Mouse (Mus musculus) lung, embryonic 16.5 days (tissue): ENCODE data around the gene Chrm2. TPM values are rescaled to one million over a fixed set of nuclear protein-coding genes. Genes with fewer than 3 reads are reported as not detected.

Experiments used
- ATAC-seq: fragments of 200-750 bp; cut with Nextera tagmentation; 2 replicates; pipeline ENCODE4 v1.8.0; 2017; ENCODE audit warnings: low read depth, mild to moderate bottlenecking, moderate library complexity
- H3K27ac ChIP-seq: fragments of 300-500 bp; sonication (generic); 2 replicates; pipeline ENCODE4 v1.5.1; 2014; ENCODE audit warnings: mild to moderate bottlenecking, control low read depth, low read length
- H3K27me3 ChIP-seq: fragments of 300-500 bp; sonication (generic); 2 replicates; pipeline ENCODE4 v1.6.1; 2014; ENCODE audit warnings: low read depth, low read length, mixed read lengths; ENCODE audit not compliant: control insufficient read depth, insufficient read depth
- H3K36me3 ChIP-seq: fragments of 300-500 bp; sonication (generic); 2 replicates; pipeline ENCODE4 v1.6.1; 2014; ENCODE audit warnings: low read length; ENCODE audit not compliant: control insufficient read depth, insufficient read depth
- H3K4me1 ChIP-seq: fragments of 300-500 bp; sonication (generic); replicated peaks from 2 replicates; pipeline ENCODE4 v1.6.1; 2014; ENCODE audit warnings: low read length, mixed read lengths; ENCODE audit not compliant: control insufficient read depth, insufficient read depth
- H3K4me2 ChIP-seq: fragments of 300-500 bp; sonication (generic); 2 replicates; pipeline ENCODE4 v1.6.1; 2014; ENCODE audit warnings: low read depth, low read length, control low read depth
- H3K4me3 ChIP-seq: fragments of 300-500 bp; sonication (generic); 2 replicates; pipeline ENCODE4 v1.5.1; 2014; ENCODE audit warnings: mild to moderate bottlenecking, low read length, control low read depth
- H3K9ac ChIP-seq: fragments of 300-500 bp; sonication (generic); 2 replicates; pipeline ENCODE4 v1.6.1; 2014; ENCODE audit warnings: low read length, control low read depth
- H3K9me3 ChIP-seq: fragments of 300-500 bp; sonication (generic); 2 replicates; pipeline ENCODE4 v1.6.1; 2016; ENCODE audit warnings: low read length; ENCODE audit not compliant: control insufficient read depth
- WGBS: fragments of 180-500 bp; shearing (Covaris S2); extraction: QIAGEN DNeasy Blood & Tissue Kit; methylation state at CpG from one replicate; pipeline ENCODE4 v1.1.7; 2014; 5-methylcytosine and 5-hydroxymethylcytosine counted together
- polyA plus RNA-seq: library from polyadenylated mRNA; unstranded; fragments of >200 nt; fragmentation: Nextera tagmentation; extraction: Ambion mirVana; gene quantifications from 2 replicates; pipeline ENCODE4 v1.2.1, GENCODE M21; 2015

The Chrm2 gene
- 3.9 and 4.3 TPM in 2 replicates for polyA plus RNA-seq

DNA sequence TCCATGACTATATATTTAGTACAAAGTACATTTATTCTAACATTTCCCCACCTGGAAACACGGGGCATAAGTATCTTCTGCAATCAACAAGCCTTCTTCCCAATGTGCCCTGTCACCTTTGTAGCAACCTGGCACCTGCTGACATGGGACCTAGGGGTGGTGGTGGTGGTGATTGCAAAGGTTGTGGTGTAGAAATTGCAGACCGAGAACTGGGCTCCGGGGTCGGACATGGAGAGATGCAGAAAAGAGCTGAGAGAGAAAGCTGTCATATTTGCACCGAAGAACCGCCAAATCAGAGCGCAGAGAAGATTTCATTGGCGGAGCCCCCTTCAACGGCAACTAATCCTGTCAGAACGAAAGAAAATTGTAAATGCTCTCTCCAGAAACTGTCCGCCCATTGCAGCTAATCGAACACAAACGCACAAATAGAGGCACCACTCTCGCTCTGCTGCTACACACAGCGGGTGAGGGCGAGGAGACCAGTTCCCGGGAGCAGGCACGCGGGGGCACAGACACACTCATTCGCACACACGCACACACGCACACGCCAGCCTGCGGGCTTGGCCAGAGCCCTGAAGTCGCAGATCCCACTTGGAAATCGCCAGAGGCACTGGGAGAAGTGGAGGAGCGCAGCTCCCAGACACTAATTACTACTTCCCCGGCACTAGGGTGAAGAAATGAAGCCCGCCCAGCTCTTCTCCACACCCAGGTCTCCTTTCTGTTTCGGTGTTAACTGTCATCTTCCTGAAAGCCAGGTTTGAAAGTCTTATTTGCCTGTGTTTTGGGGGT lies at the start of gene Chrm2:
Chrm2 (plus strand) TSS at position 473 of the 789 bp plus-strand sequence.
- peak within 1 kb of the TSS; percentile 60 for H3K9ac ChIP-seq
- peak; percentile 41; the same call in 1 of the 2 replicates for ATAC-seq
- peaks cover 27% of the 10 kb centered on the region for H3K27me3 ChIP-seq
- H3K36me3 ChIP-seq, result no peaks in the 10 kb centered on the region
- H3K9me3 ChIP-seq, result no peaks in the 10 kb centered on the region
- no peak within 1 kb of the TSS for H3K27ac ChIP-seq
- 2% methylated on average over 30 of the region's 30 CpGs for WGBS
- H3K4me1 ChIP-seq, result peaks cover 2% of the 10 kb centered on the region; the same call in 1 of the 2 replicates
- peak within 1 kb of the TSS; percentile 92 for H3K4me2 ChIP-seq
- peak within 1 kb of the TSS; percentile 59 for H3K4me3 ChIP-seq

DNA sequence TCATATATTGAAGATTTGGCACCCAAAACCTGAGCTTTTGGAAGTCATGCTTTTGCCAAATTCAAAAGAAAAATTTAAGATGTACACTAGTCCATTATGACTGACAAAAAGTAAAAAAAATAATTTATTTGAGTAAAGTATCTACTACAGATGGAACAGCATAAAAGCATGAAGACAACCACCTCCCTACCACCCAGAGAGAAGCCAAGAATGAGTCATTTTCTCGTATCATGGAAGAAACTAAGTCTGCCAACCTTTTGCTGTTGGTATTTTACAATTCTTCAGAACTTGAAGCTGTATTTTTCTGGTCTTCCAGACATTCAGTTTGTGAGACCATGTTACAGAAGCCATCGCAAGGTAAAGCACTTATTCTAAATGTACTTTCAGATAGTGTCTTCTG lies 13.9 kb upstream of the Chrm2 start:
- Histone ChIP-seq H3K9me3 (no peaks in the 10 kb centered on the region), H3K9ac (no peak overlapping the region), H3K4me1 (no peaks in the 10 kb centered on the region), H3K27me3 (no peaks in the 10 kb centered on the region), H3K4me2 (no peak overlapping the region), H3K27ac (no peak overlapping the region), H3K36me3 (no peaks in the 10 kb centered on the region), H3K4me3 (no peak overlapping the region)
- ATAC-seq, result no peak
- 67% methylated on average over 2 of the region's 2 CpGs for WGBS

DNA sequence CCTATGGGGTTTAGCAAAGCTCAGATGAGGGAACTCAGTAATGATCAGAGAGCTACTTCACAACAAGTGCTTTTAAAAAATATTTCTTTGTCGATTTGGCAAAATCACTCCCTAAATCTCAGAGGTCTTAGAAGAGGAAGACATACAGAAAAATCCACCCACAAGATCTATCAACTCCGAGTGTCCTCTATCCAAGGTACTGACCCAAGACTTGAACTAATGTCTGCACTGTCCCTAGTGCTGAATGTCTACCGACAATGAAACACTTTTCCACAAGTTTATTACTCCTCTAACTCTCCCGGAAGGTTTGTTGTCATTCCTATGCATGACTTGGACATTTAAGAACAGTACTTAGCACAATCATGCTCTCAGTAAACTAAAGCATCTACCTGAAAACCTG lies 9.9 kb upstream of the Chrm2 start:
- H3K27ac ChIP-seq, result no peak overlapping the region
- H3K9ac ChIP-seq, result no peak overlapping the region
- H3K9me3 ChIP-seq, result no peaks in the 10 kb centered on the region
- no peak overlapping the region for H3K4me3 ChIP-seq
- no peaks in the 10 kb centered on the region for H3K27me3 ChIP-seq
- no peak overlapping the region for H3K4me2 ChIP-seq
- H3K36me3 ChIP-seq, result no peaks in the 10 kb centered on the region
- H3K4me1 ChIP-seq, result no peaks in the 10 kb centered on the region
- ATAC-seq, result no peak
- WGBS, result 52% methylated on average over 4 of the region's 4 CpGs

DNA sequence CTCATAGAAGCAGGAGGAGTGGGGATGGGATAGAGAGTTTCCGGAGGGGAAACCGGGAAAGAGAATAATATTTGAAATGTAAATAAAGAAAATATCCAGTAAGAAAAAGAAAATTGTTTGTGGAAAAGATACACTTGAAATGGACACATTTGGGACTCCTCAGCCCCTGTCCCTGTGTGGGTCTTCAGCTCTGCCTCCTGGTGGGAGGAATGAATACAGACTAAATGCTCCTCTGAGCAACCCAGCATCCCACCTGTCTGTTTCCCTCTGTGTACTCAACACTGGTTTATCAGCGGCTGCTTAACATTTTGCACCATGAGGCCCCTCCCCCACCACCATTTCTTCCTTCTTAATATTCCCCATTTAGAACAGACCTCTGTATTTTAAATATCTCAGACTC lies 3.8 kb upstream of the Chrm2 start:
- Histone ChIP-seq H3K27ac (no peak overlapping the region), H3K4me3 (no peak overlapping the region), H3K9ac (no peak overlapping the region), H3K4me1 (peaks cover 1% of the 10 kb centered on the region; the same call in 1 of the 2 replicates), H3K4me2 (no peak overlapping the region), H3K36me3 (no peaks in the 10 kb centered on the region), H3K9me3 (no peaks in the 10 kb centered on the region), H3K27me3 (peaks cover 14% of the 10 kb centered on the region)
- WGBS, result 42% methylated on average over 3 of the region's 3 CpGs
- ATAC-seq, result no peak

DNA sequence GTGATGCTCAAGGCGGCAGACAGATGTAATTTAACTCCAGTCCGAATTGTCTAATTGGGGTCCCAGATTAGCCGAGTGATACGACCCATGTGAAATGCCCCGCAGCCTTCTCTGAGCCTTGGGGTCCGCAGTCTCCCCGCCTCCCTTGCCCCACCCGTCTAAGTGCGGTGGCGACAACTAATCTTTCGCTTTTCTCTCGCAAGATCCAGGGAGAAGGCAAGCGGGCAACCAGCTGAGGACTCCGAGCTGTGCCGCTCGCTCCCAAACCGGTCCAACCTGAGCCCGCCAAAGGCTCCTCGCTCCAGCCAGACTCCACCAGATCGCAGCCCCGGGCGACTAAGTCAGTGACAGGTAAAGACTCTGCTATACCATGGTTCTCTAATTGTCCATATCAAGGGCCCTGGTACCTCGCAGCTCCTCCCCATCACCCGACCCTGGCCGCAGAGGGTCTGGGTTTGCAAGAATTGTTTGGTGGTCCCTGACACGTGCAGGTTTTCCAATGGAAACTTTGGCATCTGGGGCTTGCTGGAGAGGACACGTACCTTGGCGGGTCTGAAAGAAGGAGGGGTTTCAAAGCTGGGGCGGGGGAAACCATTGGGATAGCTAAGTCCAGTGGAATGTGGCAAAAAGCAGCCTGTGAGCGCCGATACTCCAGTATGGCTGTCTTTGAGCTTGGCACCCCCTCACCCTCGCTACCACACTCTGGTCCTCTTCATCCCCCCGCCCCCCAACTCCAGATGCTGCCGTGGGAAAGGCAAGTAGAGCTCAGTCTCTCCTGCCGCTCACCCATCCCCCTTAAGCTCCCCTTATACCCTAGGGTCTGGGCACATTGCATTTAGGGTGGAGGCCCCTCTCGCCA lies 746 bp downstream of the Chrm2 start:
- under 1% methylated on average over 36 of the region's 36 CpGs for WGBS
- peak overlapping the region; percentile 92 for H3K4me2 ChIP-seq
- H3K9ac ChIP-seq, result peak overlapping the region; percentile 60
- peak; percentile 71 for ATAC-seq
- H3K4me3 ChIP-seq, result peak overlapping the region; percentile 59
- no peak overlapping the region for H3K27ac ChIP-seq
- H3K9me3 ChIP-seq, result no peaks in the 10 kb centered on the region
- peaks cover 27% of the 10 kb centered on the region for H3K27me3 ChIP-seq
- H3K4me1 ChIP-seq, result peaks cover 2% of the 10 kb centered on the region; the same call in 1 of the 2 replicates
- H3K36me3 ChIP-seq, result no peaks in the 10 kb centered on the region

DNA sequence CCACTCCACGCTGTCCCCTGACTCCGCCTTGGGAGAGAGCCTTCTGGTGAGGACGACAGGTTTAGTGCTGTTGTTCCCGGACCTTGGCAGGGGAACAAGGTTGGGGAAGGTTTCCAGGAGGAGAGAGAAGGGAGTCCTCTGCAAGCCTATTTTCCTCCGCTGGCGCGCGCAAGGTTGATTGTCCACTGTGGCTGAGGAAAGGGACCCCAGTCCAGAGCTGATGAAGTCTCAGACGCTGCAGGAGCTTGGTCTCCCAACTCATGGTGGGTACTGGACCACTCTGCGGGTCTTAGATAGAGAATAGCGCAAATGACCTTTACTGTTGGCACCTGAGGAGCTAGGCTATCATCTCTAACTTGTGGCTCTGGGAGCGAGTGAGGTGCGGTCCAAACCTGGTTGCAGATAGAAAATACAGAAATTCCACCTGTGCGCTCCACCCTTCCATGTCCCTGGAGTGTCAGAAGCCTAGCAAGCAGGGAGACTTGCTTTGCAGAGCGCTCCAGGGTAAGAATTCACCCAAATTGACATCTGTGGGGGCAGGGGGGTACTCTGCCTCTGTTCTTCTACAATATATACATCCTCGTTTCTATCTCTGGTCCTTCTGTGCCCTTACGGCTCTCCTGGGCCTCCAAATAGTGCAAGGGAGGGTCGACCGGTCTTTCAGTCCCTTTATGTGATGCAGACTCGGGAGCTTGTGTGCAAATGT lies 1.5 kb downstream of the Chrm2 start:
- WGBS, result 28% methylated on average over 20 of the region's 20 CpGs
- Histone ChIP-seq H3K36me3 (no peaks in the 10 kb centered on the region), H3K9me3 (no peaks in the 10 kb centered on the region), H3K9ac (peak overlapping the region; percentile 60; the same call in 1 of the 2 replicates), H3K27ac (no peak overlapping the region), H3K4me2 (peak overlapping the region; percentile 92), H3K27me3 (peaks cover 27% of the 10 kb centered on the region), H3K4me1 (peaks cover 2% of the 10 kb centered on the region; the same call in 1 of the 2 replicates), H3K4me3 (peak overlapping the region; percentile 59)
- ATAC-seq, result no peak

DNA sequence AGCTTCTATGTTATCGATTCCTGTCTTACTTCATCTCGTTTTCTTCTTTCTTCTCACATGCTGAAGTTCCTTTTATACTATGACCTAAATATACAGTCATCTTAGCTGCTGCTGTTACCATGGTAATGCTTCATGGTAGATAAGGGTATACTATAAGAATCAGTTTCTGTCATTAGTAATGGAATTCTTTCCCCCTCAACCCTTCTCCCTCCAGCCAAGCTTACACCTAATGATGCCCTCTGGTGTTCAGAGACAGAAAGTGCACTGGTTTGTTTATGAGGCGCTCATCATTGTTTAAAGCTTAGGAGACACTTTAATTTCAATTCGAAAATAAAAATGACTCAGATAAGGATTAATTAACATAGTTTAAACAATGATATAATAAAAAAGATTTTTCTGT lies 5.8 kb downstream of the Chrm2 start:
- Histone ChIP-seq H3K9me3 (no peaks in the 10 kb centered on the region), H3K4me1 (peaks cover 2% of the 10 kb centered on the region; the same call in 1 of the 2 replicates), H3K36me3 (no peaks in the 10 kb centered on the region), H3K27ac (no peak overlapping the region), H3K9ac (no peak overlapping the region), H3K4me2 (no peak overlapping the region), H3K4me3 (no peak overlapping the region), H3K27me3 (peaks cover 18% of the 10 kb centered on the region)
- 57% methylated on average over 4 of the region's 4 CpGs for WGBS
- ATAC-seq, result no peak

DNA sequence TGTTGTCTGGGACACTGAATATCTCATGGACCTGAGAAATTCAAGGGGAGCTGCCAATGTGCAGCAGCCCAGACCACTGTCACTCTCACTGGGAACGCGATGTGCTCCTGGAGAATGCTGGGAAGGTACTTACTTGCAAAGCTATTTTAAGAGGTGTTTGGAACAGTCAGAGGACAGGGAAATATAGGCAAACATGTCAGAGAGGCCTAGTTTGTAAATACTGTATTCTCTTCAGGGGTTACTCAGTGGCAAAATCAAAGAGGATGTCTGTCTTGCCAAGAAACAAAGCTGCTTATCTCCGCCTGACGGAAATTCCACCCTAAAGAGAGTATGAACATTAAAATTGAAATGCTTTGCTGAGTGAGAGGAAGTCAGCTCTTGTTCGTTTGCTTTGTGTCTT lies 17.3 kb downstream of the Chrm2 start:
- no peaks in the 10 kb centered on the region for H3K27me3 ChIP-seq
- H3K9ac ChIP-seq, result no peak overlapping the region
- no peak overlapping the region for H3K4me3 ChIP-seq
- no peaks in the 10 kb centered on the region for H3K9me3 ChIP-seq
- H3K4me2 ChIP-seq, result no peak overlapping the region; the same call in 1 of the 2 replicates
- H3K4me1 ChIP-seq, result peaks cover 8% of the 10 kb centered on the region; the same call in 1 of the 2 replicates
- ATAC-seq, result peak; percentile 90
- 14% methylated on average over 5 of the region's 5 CpGs for WGBS
- peak overlapping the region; percentile 72 for H3K27ac ChIP-seq
- H3K36me3 ChIP-seq, result no peaks in the 10 kb centered on the region
